Mouse (Mus musculus): Measurements from ENCODE around the gene Parp8. TPM values are rescaled to one million over a fixed set of nuclear protein-coding genes. Genes with fewer than 3 reads are reported as not detected.

The Parp8 gene
- polyA plus RNA-seq (2014; fragmentation: Nextera tagmentation; extraction: Ambion mirVana), result 42.3 and 44.0 TPM in 2 replicates

GRCm38 (mm10) chr13:117025226-117026067 is at the start of gene Parp8:
Gene Parp8, minus strand, starts transcription at chr13:117025537.
- Histone ChIP-seq H3K9ac (peak within 1 kb of the TSS; percentile 99), H3K4me1 (replicated peaks; ENCODE audit: control insufficient read depth, insufficient read depth, low read length) (peaks cover 15% of the 10 kb centered on the region), H3K9me3 (ENCODE audit: control insufficient read depth, low read length) (no peaks in the 10 kb centered on the region), H3K4me2 (replicated peaks) (peak within 1 kb of the TSS; percentile 62), H3K36me3 (replicated peaks; ENCODE audit: control insufficient read depth, insufficient read depth) (no peaks in the 10 kb centered on the region), H3K4me3 (replicated peaks; ENCODE audit: low read length) (peak within 1 kb of the TSS; percentile 93), H3K27ac (peak within 1 kb of the TSS; percentile 95), H3K27me3 (ENCODE audit: control insufficient read depth, insufficient read depth, low read length) (no peaks in the 10 kb centered on the region)
- ATAC-seq (ENCODE audit: low FRiP score), result peak; percentile 83
- DNase-seq (ENCODE audit: low spot score), result peak; percentile 65
- under 1% methylated on average over 55 of the region's 67 CpGs for WGBS

DNA sequence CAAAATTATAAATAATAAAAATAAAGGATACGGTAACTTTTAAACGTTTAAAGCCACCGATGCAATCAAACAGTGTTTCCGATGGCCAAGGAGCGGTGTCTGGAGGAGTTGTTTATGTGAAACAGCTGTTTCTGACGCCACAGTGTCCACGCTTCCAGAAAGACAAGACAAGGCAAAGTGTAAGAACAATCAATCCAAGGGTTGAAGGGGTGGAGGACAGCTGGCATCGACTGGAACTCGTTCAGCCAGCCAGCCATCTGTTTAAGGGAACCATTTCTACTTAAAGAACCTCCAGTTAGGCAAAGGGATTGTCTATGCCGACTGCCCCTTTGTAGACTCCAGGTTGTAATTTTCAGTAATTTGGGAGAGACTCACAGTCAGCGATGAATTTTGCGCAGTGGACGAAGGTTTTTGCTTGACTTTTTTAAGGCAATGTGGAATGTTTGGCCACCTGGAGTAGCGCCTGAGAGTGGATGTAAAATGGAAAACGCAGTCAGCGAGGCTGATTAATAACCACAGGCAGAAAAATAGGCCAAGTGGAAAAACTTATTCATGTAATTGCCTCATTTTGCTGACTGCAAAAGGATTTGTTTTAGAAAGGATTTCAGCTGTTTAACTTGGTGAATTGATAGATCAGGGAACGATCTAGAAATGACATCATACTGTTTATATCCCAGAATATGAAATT is 37.4 kb upstream of the Parp8 start:
- no peak overlapping the region for H3K4me2 ChIP-seq (replicated peaks)
- H3K9me3 ChIP-seq (ENCODE audit: control insufficient read depth, low read length), result no peaks in the 10 kb centered on the region
- DNase-seq (ENCODE audit: low spot score) (no peak), ATAC-seq (ENCODE audit: low FRiP score) (no peak; the same call in 1 of the 2 replicates)
- H3K36me3 ChIP-seq (replicated peaks; ENCODE audit: control insufficient read depth, insufficient read depth), result no peaks in the 10 kb centered on the region
- H3K27ac ChIP-seq, result no peak overlapping the region
- H3K27me3 ChIP-seq (ENCODE audit: control insufficient read depth, insufficient read depth, low read length), result no peaks in the 10 kb centered on the region
- no peaks in the 10 kb centered on the region for H3K4me1 ChIP-seq (replicated peaks; ENCODE audit: control insufficient read depth, insufficient read depth, low read length)
- no peak overlapping the region for H3K4me3 ChIP-seq (replicated peaks; ENCODE audit: low read length)
- no peak overlapping the region for H3K9ac ChIP-seq
- 77% methylated on average over 17 of the region's 17 CpGs for WGBS

DNA sequence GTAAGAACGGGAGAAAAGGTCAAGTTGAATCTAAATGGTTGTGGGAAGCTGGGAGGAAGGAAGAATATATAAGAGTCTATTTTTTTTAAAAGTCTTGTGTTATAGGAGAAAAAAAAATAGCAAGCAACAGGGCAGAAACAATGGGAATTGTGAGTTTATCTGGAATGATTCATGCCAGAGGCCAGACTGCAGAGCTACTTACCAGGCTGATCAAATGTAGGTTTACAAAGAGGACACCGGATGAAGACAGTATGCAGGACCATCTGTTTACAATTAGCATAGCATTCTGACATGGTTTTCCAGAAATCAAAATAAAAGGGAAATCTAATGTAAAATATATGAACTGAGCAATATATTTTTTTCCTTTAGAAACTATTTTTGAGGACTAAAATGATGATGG is 31.1 kb upstream of the Parp8 start:
- Histone ChIP-seq H3K9ac (no peak overlapping the region), H3K4me2 (replicated peaks) (no peak overlapping the region), H3K27me3 (ENCODE audit: control insufficient read depth, insufficient read depth, low read length) (no peaks in the 10 kb centered on the region), H3K9me3 (ENCODE audit: control insufficient read depth, low read length) (no peaks in the 10 kb centered on the region), H3K36me3 (replicated peaks; ENCODE audit: control insufficient read depth, insufficient read depth) (no peaks in the 10 kb centered on the region), H3K4me1 (replicated peaks; ENCODE audit: control insufficient read depth, insufficient read depth, low read length) (no peaks in the 10 kb centered on the region), H3K4me3 (replicated peaks; ENCODE audit: low read length) (no peak overlapping the region), H3K27ac (no peak overlapping the region)
- DNase-seq (ENCODE audit: low spot score) (no peak), ATAC-seq (ENCODE audit: low FRiP score) (no peak)
- 51% methylated on average over 2 of the region's 2 CpGs for WGBS

GRCm38 (mm10) chr13:117054811-117055496 is 29.6 kb upstream of the Parp8 start:
- ATAC-seq (ENCODE audit: low FRiP score) (no peak), DNase-seq (ENCODE audit: low spot score) (no peak)
- H3K4me2 ChIP-seq (replicated peaks), result no peak overlapping the region
- no peaks in the 10 kb centered on the region for H3K9me3 ChIP-seq (ENCODE audit: control insufficient read depth, low read length)
- H3K9ac ChIP-seq, result no peak overlapping the region
- no peaks in the 10 kb centered on the region for H3K36me3 ChIP-seq (replicated peaks; ENCODE audit: control insufficient read depth, insufficient read depth)
- H3K27ac ChIP-seq, result no peak overlapping the region
- H3K4me3 ChIP-seq (replicated peaks; ENCODE audit: low read length), result no peak overlapping the region
- no peaks in the 10 kb centered on the region for H3K4me1 ChIP-seq (replicated peaks; ENCODE audit: control insufficient read depth, insufficient read depth, low read length)
- WGBS, result 94% methylated on average over 7 of the region's 7 CpGs
- H3K27me3 ChIP-seq (ENCODE audit: control insufficient read depth, insufficient read depth, low read length), result no peaks in the 10 kb centered on the region

GRCm38 (mm10) chr13:117052748-117053147 is 27.4 kb upstream of the Parp8 start:
- Histone ChIP-seq H3K4me3 (replicated peaks; ENCODE audit: low read length) (no peak overlapping the region), H3K4me2 (replicated peaks) (no peak overlapping the region), H3K4me1 (replicated peaks; ENCODE audit: control insufficient read depth, insufficient read depth, low read length) (no peaks in the 10 kb centered on the region), H3K27ac (no peak overlapping the region), H3K27me3 (ENCODE audit: control insufficient read depth, insufficient read depth, low read length) (no peaks in the 10 kb centered on the region), H3K36me3 (replicated peaks; ENCODE audit: control insufficient read depth, insufficient read depth) (no peaks in the 10 kb centered on the region), H3K9me3 (ENCODE audit: control insufficient read depth, low read length) (no peaks in the 10 kb centered on the region), H3K9ac (no peak overlapping the region)
- no peak for ATAC-seq (ENCODE audit: low FRiP score)
- 96% methylated on average over 3 of the region's 3 CpGs for WGBS
- DNase-seq (ENCODE audit: low spot score), result no peak

DNA sequence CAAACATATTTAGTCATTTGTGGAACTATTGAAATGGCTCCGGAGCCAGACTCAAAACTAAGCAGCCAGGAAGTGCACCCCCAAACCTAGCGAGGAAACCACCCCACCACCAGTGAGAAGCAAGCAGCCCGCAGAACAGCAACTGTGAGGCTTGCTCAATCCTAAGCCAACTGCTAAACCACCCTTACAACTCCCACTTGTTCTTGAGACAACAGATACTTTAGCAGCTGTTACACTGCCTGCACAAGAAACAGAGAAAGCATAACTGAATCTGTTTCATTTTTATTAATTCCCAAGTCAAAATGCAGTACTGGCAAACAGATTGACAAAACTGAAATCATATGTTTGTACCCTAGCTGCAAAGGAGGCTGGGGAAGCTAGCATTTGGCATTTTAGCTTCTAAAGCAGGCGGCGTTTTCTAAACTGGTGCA is 23.2 kb upstream of the Parp8 start:
- Histone ChIP-seq H3K4me2 (replicated peaks) (no peak overlapping the region), H3K4me3 (replicated peaks; ENCODE audit: low read length) (no peak overlapping the region), H3K4me1 (replicated peaks; ENCODE audit: control insufficient read depth, insufficient read depth, low read length) (no peaks in the 10 kb centered on the region), H3K27ac (no peak overlapping the region), H3K9ac (no peak overlapping the region), H3K9me3 (ENCODE audit: control insufficient read depth, low read length) (no peaks in the 10 kb centered on the region), H3K27me3 (ENCODE audit: control insufficient read depth, insufficient read depth, low read length) (no peaks in the 10 kb centered on the region), H3K36me3 (replicated peaks; ENCODE audit: control insufficient read depth, insufficient read depth) (no peaks in the 10 kb centered on the region)
- 85% methylated on average over 5 of the region's 5 CpGs for WGBS
- no peak for ATAC-seq (ENCODE audit: low FRiP score)
- no peak for DNase-seq (ENCODE audit: low spot score)

DNA sequence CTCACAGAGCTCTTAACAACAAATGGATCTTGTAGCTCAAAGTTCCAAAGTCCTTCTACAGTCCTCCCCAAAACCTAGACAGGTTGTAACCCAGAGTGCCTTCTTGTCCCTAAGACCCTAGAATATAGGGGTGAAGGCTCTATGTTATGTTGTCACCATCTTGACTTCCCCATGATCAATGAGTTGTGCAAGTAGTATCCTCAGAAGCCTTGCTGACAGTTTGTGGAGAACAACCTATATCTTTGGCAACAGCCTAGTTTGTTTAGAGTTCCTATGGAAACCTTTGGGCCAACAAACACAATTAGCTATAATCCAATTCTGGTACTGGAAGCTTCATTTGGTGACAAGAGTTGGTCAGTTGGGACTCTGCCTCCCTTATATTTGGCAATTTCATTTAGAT is 18.2 kb upstream of the Parp8 start:
- H3K4me3 ChIP-seq (replicated peaks; ENCODE audit: low read length), result no peak overlapping the region
- H3K4me1 ChIP-seq (replicated peaks; ENCODE audit: control insufficient read depth, insufficient read depth, low read length), result no peaks in the 10 kb centered on the region
- no peaks in the 10 kb centered on the region for H3K27me3 ChIP-seq (ENCODE audit: control insufficient read depth, insufficient read depth, low read length)
- no peak overlapping the region for H3K9ac ChIP-seq
- no peaks in the 10 kb centered on the region for H3K36me3 ChIP-seq (replicated peaks; ENCODE audit: control insufficient read depth, insufficient read depth)
- ATAC-seq (ENCODE audit: low FRiP score) (no peak), DNase-seq (ENCODE audit: low spot score) (no peak)
- no peaks in the 10 kb centered on the region for H3K9me3 ChIP-seq (ENCODE audit: control insufficient read depth, low read length)
- H3K4me2 ChIP-seq (replicated peaks), result no peak overlapping the region
- no peak overlapping the region for H3K27ac ChIP-seq

GRCm38 (mm10) chr13:117041021-117041420 is 15.7 kb upstream of the Parp8 start:
- ATAC-seq (ENCODE audit: low FRiP score) (no peak), DNase-seq (ENCODE audit: low spot score) (no peak)
- H3K27ac ChIP-seq, result no peak overlapping the region
- H3K4me3 ChIP-seq (replicated peaks; ENCODE audit: low read length), result no peak overlapping the region
- H3K36me3 ChIP-seq (replicated peaks; ENCODE audit: control insufficient read depth, insufficient read depth), result no peaks in the 10 kb centered on the region
- no peak overlapping the region for H3K4me2 ChIP-seq (replicated peaks)
- no peak overlapping the region for H3K9ac ChIP-seq
- H3K4me1 ChIP-seq (replicated peaks; ENCODE audit: control insufficient read depth, insufficient read depth, low read length), result no peaks in the 10 kb centered on the region
- no peaks in the 10 kb centered on the region for H3K27me3 ChIP-seq (ENCODE audit: control insufficient read depth, insufficient read depth, low read length)
- no peaks in the 10 kb centered on the region for H3K9me3 ChIP-seq (ENCODE audit: control insufficient read depth, low read length)

DNA sequence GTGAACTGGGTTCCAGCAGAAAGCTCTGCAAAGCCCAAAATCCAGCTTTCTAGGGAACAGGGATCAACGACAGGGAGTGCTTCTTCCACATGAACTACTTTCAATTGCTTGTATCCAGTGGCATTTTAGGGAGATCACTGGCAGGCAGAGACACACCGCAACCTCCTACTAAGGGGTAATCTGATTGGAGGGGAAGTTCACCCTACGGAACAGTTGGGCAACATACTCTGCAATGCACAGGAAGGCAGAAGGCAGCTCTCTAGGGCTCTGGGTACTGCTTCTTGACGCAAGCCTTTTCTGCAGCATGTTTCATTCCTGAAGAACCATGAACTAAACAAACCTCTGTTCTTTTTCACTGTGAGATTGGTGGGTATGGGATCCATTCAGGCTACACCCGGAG is 10.9 kb upstream of the Parp8 start:
- 80% methylated on average over 5 of the region's 5 CpGs for WGBS
- Histone ChIP-seq H3K4me1 (replicated peaks; ENCODE audit: control insufficient read depth, insufficient read depth, low read length) (no peaks in the 10 kb centered on the region), H3K36me3 (replicated peaks; ENCODE audit: control insufficient read depth, insufficient read depth) (no peaks in the 10 kb centered on the region), H3K27me3 (ENCODE audit: control insufficient read depth, insufficient read depth, low read length) (no peaks in the 10 kb centered on the region), H3K4me3 (replicated peaks; ENCODE audit: low read length) (no peak overlapping the region), H3K4me2 (replicated peaks) (no peak overlapping the region), H3K27ac (no peak overlapping the region), H3K9ac (no peak overlapping the region), H3K9me3 (ENCODE audit: control insufficient read depth, low read length) (no peaks in the 10 kb centered on the region)
- DNase-seq (ENCODE audit: low spot score) (no peak), ATAC-seq (ENCODE audit: low FRiP score) (no peak)
